Mouse (Mus musculus) MEL (cell line): ENCODE data around the gene Bfar. TPM values are rescaled to one million over a fixed set of nuclear protein-coding genes. Genes with fewer than 3 reads are reported as not detected.
"Not testable (repeated sequence)": the region's sequence is repeated elsewhere in the genome, so short reads cannot be mapped to it uniquely, and the experiment has no call there.

Experiments
- DNase-seq: peaks from one replicate; pipeline ENCODE4 v3.0.0; 2011; ENCODE audit warnings: low read depth, low spot score
- H3K27ac ChIP-seq: 2 replicates; pipeline ENCODE4 v1.5.1; 2012; ENCODE audit warnings: low read depth, mild to moderate bottlenecking, control low read depth, low read length, moderate library complexity; ENCODE audit not compliant: control insufficient read depth
- H3K27me3 ChIP-seq, 2 experiments: fragments of 150-350 bp in 1 of 2; sonication (generic) in 1 of 2; 2 replicates each; pipeline ENCODE4 v1.6.1; 2012; ENCODE audit warnings: low read length in 2 of 2, mild to moderate bottlenecking in 2 of 2, improper control_type of control experiment in 1 of 2, moderate library complexity in 1 of 2; ENCODE audit not compliant: insufficient read depth in 2 of 2, control insufficient read depth in 1 of 2
- H3K36me3 ChIP-seq, 2 experiments: 2 replicates each; pipeline ENCODE4 v1.6.1; 2012 to 2014; ENCODE audit warnings: low read length in 2 of 2, improper control_type of control experiment in 1 of 2, inconsistent platforms in 1 of 2, mild to moderate bottlenecking in 1 of 2; ENCODE audit not compliant: insufficient read depth in 2 of 2, control insufficient read depth in 1 of 2
- H3K4me1 ChIP-seq, 2 experiments: fragments of 150-350 bp in 1 of 2; sonication (generic) in 1 of 2; 2 replicates each; pipeline ENCODE4 v1.6.1; 2012; ENCODE audit warnings: low read length in 2 of 2, improper control_type of control experiment in 1 of 2, mild to moderate bottlenecking in 1 of 2; ENCODE audit not compliant: insufficient read depth in 2 of 2, control insufficient read depth in 1 of 2
- H3K4me3 ChIP-seq, 2 experiments: fragments of 150-350 bp in 1 of 2; sonication (generic) in 1 of 2; 2 replicates each; pipeline ENCODE4 v1.5.1; 2012; ENCODE audit warnings: low read depth in 2 of 2, low read length in 2 of 2, mild to moderate bottlenecking in 2 of 2, moderate library complexity in 2 of 2, control low read depth in 1 of 2, improper control_type of control experiment in 1 of 2; ENCODE audit not compliant: control insufficient read depth in 1 of 2, insufficient read depth in 1 of 2
- H3K79me2 ChIP-seq: 2 replicates; pipeline ENCODE4 v1.6.1; 2012; ENCODE audit warnings: mild to moderate bottlenecking, low read length, moderate library complexity; ENCODE audit not compliant: control insufficient read depth, poor library complexity, insufficient read depth
- H3K9ac ChIP-seq: 2 replicates; pipeline ENCODE4 v1.6.1; 2012; ENCODE audit warnings: low read depth, mild to moderate bottlenecking, control low read depth, low read length, moderate library complexity; ENCODE audit not compliant: control insufficient read depth, poor library complexity, severe bottlenecking
- H3K9me3 ChIP-seq: fragments of 150-350 bp; sonication (generic); replicated peaks from 2 replicates; pipeline ENCODE4 v1.6.1; 2012; ENCODE audit warnings: mild to moderate bottlenecking, low read length, improper control_type of control experiment, moderate library complexity; ENCODE audit not compliant: insufficient read depth
- BHLHE40 ChIP-seq: IDR thresholded peaks from 2 replicates; pipeline ENCODE4 v1.6.1; 2012; ENCODE audit warnings: low read depth, mild to moderate bottlenecking, inconsistent platforms, low read length, improper control_type of control experiment, borderline replicate concordance
- CTCF ChIP-seq, 3 experiments: IDR thresholded peaks in 2 of 3; conservative IDR thresholded peaks in 1 of 3; 2 replicates each; pipeline ENCODE4 v1.5.1; 2011 to 2012; ENCODE audit warnings: low read length in 3 of 3, low read depth in 2 of 3, mild to moderate bottlenecking in 2 of 3, improper control_type of control experiment in 1 of 3, inconsistent platforms in 1 of 3, mixed read lengths in 1 of 3, moderate library complexity in 1 of 3; ENCODE audit not compliant: control insufficient read depth in 1 of 3, insufficient read depth in 1 of 3, poor library complexity in 1 of 3, severe bottlenecking in 1 of 3
- E2F4 ChIP-seq: IDR thresholded peaks from 2 replicates; pipeline ENCODE4 v1.6.1; 2011; ENCODE audit warnings: low read depth, low read length, improper control_type of control experiment, borderline replicate concordance
- ELF1 ChIP-seq: IDR thresholded peaks from 2 replicates; pipeline ENCODE4 v1.6.1; 2014; ENCODE audit warnings: low read depth, mild to moderate bottlenecking, inconsistent platforms, low read length, improper control_type of control experiment, moderate library complexity
- ETS1 ChIP-seq: IDR thresholded peaks from 2 replicates; pipeline ENCODE4 v1.6.1; 2012; ENCODE audit warnings: low read depth, mild to moderate bottlenecking, inconsistent platforms, low read length, improper control_type of control experiment, moderate library complexity
- GABPA ChIP-seq: IDR thresholded peaks from 2 replicates; pipeline ENCODE4 v1.6.1; 2012; ENCODE audit warnings: low read depth, mild to moderate bottlenecking, inconsistent platforms, low read length, improper control_type of control experiment, moderate library complexity
- GATA1 ChIP-seq: IDR thresholded peaks from 2 replicates; pipeline ENCODE4 v1.6.1; 2011; ENCODE audit warnings: low read depth, low read length, improper control_type of control experiment
- HCFC1 ChIP-seq: IDR thresholded peaks from 2 replicates; pipeline ENCODE4 v1.6.1; 2012; ENCODE audit warnings: low read depth, mild to moderate bottlenecking, inconsistent platforms, low read length, improper control_type of control experiment, moderate library complexity
- JUND ChIP-seq: IDR thresholded peaks from 2 replicates; pipeline ENCODE4 v1.6.1; 2011; ENCODE audit warnings: low read depth, mild to moderate bottlenecking, improper control_type of control experiment, low read length
- KAT2A ChIP-seq: conservative IDR thresholded peaks from 2 replicates; pipeline ENCODE4 v1.6.1; 2012; ENCODE audit warnings: low read depth, low read length, improper control_type of control experiment, inconsistent platforms
- MAX ChIP-seq: IDR thresholded peaks from 2 replicates; pipeline ENCODE4 v1.6.1; 2011; ENCODE audit warnings: low read length, improper control_type of control experiment
- MAZ ChIP-seq: IDR thresholded peaks from 2 replicates; pipeline ENCODE4 v1.6.1; 2012; ENCODE audit warnings: low read depth, mild to moderate bottlenecking, inconsistent platforms, low read length, improper control_type of control experiment
- MXI1 ChIP-seq: IDR thresholded peaks from 2 replicates; pipeline ENCODE4 v1.6.1; 2011; ENCODE audit warnings: mild to moderate bottlenecking, low read depth, low read length, improper control_type of control experiment
- MYB ChIP-seq: IDR thresholded peaks from 2 replicates; pipeline ENCODE4 v1.6.1; 2011; ENCODE audit warnings: mild to moderate bottlenecking, low read depth, low read length, improper control_type of control experiment
- MYC ChIP-seq: IDR thresholded peaks from 2 replicates; pipeline ENCODE4 v1.6.1; 2011; ENCODE audit warnings: low read depth, mild to moderate bottlenecking, low read length, improper control_type of control experiment, moderate library complexity
- NELFE ChIP-seq: IDR thresholded peaks from 2 replicates; pipeline ENCODE4 v1.6.1; 2011; ENCODE audit warnings: low read depth, low read length, improper control_type of control experiment
- RAD21 ChIP-seq: IDR thresholded peaks from 2 replicates; pipeline ENCODE4 v1.6.1; 2011; ENCODE audit warnings: mild to moderate bottlenecking, low read depth, low read length, improper control_type of control experiment
- RCOR1 ChIP-seq: IDR thresholded peaks from 2 replicates; pipeline ENCODE4 v1.6.1; 2012; ENCODE audit warnings: low read depth, mild to moderate bottlenecking, inconsistent platforms, low read length, improper control_type of control experiment
- SIN3A ChIP-seq: IDR thresholded peaks from 2 replicates; pipeline ENCODE4 v1.6.1; 2012; ENCODE audit warnings: low read length, improper control_type of control experiment, inconsistent platforms
- TAL1 ChIP-seq: IDR thresholded peaks from 2 replicates; pipeline ENCODE4 v1.6.1; 2012; ENCODE audit warnings: mild to moderate bottlenecking, inconsistent platforms, low read length, moderate library complexity, mixed read lengths
- TBP ChIP-seq: IDR thresholded peaks from 2 replicates; pipeline ENCODE4 v1.8.0; 2011; ENCODE audit warnings: low read depth, low read length, improper control_type of control experiment
- TCF12 ChIP-seq: IDR thresholded peaks from 2 replicates; pipeline ENCODE4 v1.6.1; 2014; ENCODE audit warnings: low read depth, mild to moderate bottlenecking, inconsistent platforms, low read length, improper control_type of control experiment, moderate library complexity
- USF2 ChIP-seq, 2 experiments: IDR thresholded peaks; 2 replicates each; pipeline ENCODE4 v1.6.1; 2011 to 2012; ENCODE audit warnings: improper control_type of control experiment in 2 of 2, low read length in 2 of 2, borderline replicate concordance in 1 of 2, inconsistent platforms in 1 of 2, low read depth in 1 of 2, mild to moderate bottlenecking in 1 of 2; ENCODE audit not compliant: insufficient read depth in 1 of 2
- ZNF384 ChIP-seq: IDR thresholded peaks from 2 replicates; pipeline ENCODE4 v1.6.1; 2012; ENCODE audit warnings: low read depth, mild to moderate bottlenecking, inconsistent platforms, low read length, improper control_type of control experiment
- polyA plus RNA-seq, 2 experiments: library from polyadenylated mRNA; stranded (reverse) in 1 of 2; unstranded in 1 of 2; fragments of >175 nt in 1 of 2; fragments of >200 nt in 1 of 2; gene quantifications; 2 replicates each; pipeline versions ENCODE4 v1.2.1 to v1.2.4; 2012; ENCODE audit warnings: low replicate concordance in 2 of 2, low read depth in 1 of 2; ENCODE audit not compliant: insufficient read length in 2 of 2, insufficient read depth in 1 of 2, missing spikeins in 1 of 2
- total RNA-seq: library from RNA; depleted of rRNA; stranded (reverse); fragments of 300-350 nt; gene quantifications from 2 replicates; pipeline ENCODE4 v1.2.3, GENCODE M21; 2012

Bfar gene
- total and polyA plus RNA-seq, 3 experiments, result 20.6 to 21.8 TPM; not detected in 1

DNA sequence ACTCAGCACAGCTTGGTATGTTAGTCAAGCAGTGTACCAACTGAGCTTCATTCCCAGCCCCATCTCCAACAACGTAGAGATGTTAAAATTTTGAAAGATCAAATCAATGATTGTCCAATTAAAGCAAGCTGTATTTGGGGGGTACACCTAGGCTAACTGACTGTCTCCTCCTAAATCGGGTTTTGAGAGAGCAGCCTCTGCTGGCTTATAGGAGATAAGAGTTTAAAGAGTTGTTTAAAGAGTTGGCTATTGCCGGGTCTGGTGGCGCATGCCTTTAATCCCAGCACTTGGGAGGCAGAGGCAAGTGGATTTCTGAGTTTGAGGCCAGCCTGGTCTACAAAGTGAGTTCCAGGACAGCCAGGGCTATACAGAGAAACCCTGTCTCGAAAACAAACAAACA lies 762 bp upstream of the Bfar start:
- Histone ChIP-seq H3K27ac (peak overlapping the region; percentile 90), H3K4me1 (peaks cover 3 to 20% of the 10 kb centered on the region in 2 experiments; a peak in 3 of 4 replicates), H3K36me3 (peaks cover 0 to 22% of the 10 kb centered on the region in 2 experiments; a peak in 2 of 4 replicates), H3K79me2 (peaks cover 22% of the 10 kb centered on the region), H3K9ac (peak overlapping the region; percentile 74), H3K4me3 (peak overlapping the region; percentile 74 to 84)
- TF ChIP-seq TBP (peak; percentile 61; the same call in 1 of the 2 replicates), GATA1 (0 out of 2 replicates have a peak, but pooled peaks have one; percentile 28)
- not testable (repeated sequence) for H3K27me3 ChIP-seq, H3K9me3 ChIP-seq
- DNase-seq, result peak; percentile 63

DNA sequence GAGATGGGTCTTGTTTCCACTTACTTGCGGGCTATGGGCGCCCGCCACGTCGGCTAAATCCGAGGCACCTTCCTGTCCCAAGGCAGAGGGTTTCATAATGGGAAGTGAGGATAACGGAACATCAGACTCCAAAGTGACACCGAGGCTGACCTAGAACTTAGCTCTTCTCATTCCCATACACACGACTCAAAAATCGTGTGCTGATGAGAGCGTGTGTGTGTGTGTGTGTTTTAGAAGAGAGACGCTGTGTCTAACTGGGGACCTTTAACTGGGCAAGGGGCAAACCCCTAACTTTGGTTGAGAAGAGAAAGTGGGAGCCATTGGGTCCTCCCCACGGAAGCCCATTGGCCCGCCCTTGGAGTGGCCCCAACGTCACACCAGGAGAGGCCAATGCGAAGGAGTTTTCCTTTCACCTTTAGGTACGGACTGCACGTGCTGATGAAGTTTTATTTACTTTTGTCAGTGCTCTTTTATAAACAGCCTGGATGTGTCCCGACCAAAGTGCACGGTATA lies 784 bp downstream of the Bfar start:
- H3K36me3 ChIP-seq, result peaks cover 2 to 16% of the 10 kb centered on the region in 2 experiments; a peak in 3 of 4 replicates
- H3K27me3 ChIP-seq, result no peaks in the 10 kb centered on the region
- H3K4me3 ChIP-seq, result peak overlapping the region; percentile 77 to 84
- peak overlapping the region; percentile 53 for H3K27ac ChIP-seq
- peak; percentile 89 for DNase-seq
- TF ChIP-seq NELFE, result no peak
- TF ChIP-seq MAX, result peak; percentile 97
- TF ChIP-seq SIN3A, result peak; percentile 93
- no peak for TF ChIP-seq MAZ
- no peak for TF ChIP-seq MYB
- TF ChIP-seq JUND, result no peak
- TF ChIP-seq MYC, result no peak; the same call in 1 of the 2 replicates
- peak; percentile 57 for TF ChIP-seq TBP
- peak; percentile 96 for TF ChIP-seq MXI1
- peak; percentile 91 for TF ChIP-seq BHLHE40
- H3K4me1 ChIP-seq, result peaks cover 3 to 17% of the 10 kb centered on the region in 2 experiments; a peak in 3 of 4 replicates
- peaks cover 22% of the 10 kb centered on the region for H3K79me2 ChIP-seq
- H3K9me3 ChIP-seq, result no peaks in the 10 kb centered on the region
- H3K9ac ChIP-seq, result peak overlapping the region; percentile 84

DNA sequence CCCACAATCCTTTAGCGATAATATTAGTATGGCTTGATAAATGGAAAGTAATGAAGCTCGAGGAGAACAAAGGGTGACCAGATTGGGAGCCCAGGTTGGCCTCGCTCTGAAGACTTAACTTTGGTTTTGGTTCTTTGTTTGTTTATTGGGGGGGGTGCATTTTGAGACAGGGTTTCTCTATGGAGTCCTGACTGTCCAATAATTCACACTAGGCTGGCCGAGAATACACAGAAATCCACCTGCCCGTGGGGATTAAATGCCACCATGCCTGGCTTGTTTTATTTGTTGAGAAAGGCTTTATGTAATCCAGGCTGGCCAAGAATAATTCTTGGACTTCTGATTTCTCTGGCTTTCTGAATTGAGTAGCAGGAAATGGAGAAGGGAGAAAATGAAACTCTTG lies 1.5 kb downstream of the Bfar start:
- H3K79me2 ChIP-seq, result peaks cover 18% of the 10 kb centered on the region
- DNase-seq, result no peak
- H3K27ac ChIP-seq, result no peak overlapping the region
- no peaks in the 10 kb centered on the region for H3K27me3 ChIP-seq
- H3K9ac ChIP-seq, result no peak overlapping the region
- peak overlapping the region; percentile 77 to 84; a peak in 2 of 4 replicates for H3K4me3 ChIP-seq
- H3K4me1 ChIP-seq, result peaks cover 3 to 17% of the 10 kb centered on the region in 2 experiments; a peak in 3 of 4 replicates
- peaks cover 6 to 16% of the 10 kb centered on the region in 2 experiments for H3K36me3 ChIP-seq
- TF ChIP-seq TCF12 (no peak), TAL1 (no peak), GABPA (no peak), RAD21 (no peak), USF2 (IDR thresholded peaks at IDR 0.05; ENCODE audit: borderline replicate concordance in 1 of 2, insufficient read depth in 1 of 2, low read depth in 1 of 2, low read length in 2 of 2) (no peak), BHLHE40 (no peak), RCOR1 (no peak), ELF1 (no peak), HCFC1 (no peak), KAT2A (no peak), CTCF (IDR thresholded peaks at IDR 0.05 in 2 of 3, conservative IDR thresholded peaks at IDR 0.05 in 1 of 3; ENCODE audit: control insufficient read depth in 1 of 3, insufficient read depth in 1 of 3, low read depth in 2 of 3, low read length in 3 of 3, poor library complexity in 1 of 3, severe bottlenecking in 1 of 3) (no peak), MAZ (no peak), ZNF384 (no peak), SIN3A (no peak), ETS1 (no peak), E2F4 (no peak)
- no peaks in the 10 kb centered on the region for H3K9me3 ChIP-seq
